Mouse (Mus musculus): Measurements from ENCODE around the gene Rgs6.

The Rgs6 gene

DNA sequence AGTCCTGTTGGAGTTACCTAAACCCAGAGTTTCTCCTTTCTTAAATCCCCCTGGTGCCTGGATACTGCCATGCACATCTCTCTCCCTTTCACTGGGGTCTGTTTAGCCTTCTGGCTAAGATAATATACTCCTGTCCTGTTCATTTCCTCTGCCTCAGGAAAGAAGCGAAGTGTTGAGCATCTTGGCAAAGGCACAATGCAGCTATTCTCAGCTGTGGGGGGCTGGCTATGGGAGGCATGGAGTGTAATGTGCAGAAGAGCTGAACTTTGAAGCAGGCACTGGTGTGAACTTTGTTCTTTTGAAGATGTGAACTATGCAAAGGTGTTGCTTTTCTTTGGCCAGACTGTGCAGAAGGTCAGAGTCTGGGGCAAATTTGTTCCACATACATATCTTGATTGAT is 169.3 kb downstream of the Rgs6 start:
- no peak for DNase-seq (ENCODE audit: low spot score in 2 of 2)

DNA sequence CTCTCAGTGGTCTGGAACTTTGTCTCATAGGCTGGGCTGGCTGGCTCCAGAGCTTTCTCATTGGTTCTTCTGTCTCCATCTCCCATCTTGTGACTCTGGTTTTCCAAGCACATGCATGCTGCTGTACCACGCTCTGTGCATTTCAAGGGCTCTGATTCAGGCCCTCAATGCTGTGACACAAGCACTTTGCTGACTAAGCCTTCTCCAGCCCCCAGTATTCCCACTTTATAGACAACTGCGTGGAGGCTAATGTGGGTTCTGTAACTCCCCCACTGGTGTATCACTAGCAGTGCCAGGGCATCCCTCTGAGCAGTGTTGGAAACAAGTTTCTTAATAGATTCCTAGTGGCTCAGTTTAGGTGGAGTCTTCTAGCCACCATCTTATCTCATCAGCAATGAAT is 174.0 kb downstream of the Rgs6 start:
- DNase-seq (ENCODE audit: low spot score in 2 of 2): no peak

DNA sequence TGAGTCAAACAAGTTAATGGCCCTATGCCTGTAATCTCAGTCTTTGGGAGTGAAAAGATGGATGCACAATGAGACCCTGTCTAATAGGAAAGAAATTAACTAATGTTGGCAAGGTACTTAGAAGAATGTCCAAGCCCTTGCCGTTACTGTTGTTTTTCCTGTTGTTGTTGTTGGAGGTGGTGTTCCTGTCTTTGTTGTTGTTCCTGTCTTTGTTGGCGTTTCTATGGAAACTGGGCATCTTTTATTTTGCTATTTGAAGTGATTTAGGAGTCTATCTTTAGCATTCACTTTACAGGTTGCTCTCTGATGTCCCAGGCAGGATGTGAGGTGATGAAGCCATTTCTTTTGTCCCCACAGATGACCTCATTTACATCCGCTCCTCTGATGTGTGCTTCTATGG is 180.6 kb downstream of the Rgs6 start:
- no peak for DNase-seq (ENCODE audit: low spot score in 2 of 2)

DNA sequence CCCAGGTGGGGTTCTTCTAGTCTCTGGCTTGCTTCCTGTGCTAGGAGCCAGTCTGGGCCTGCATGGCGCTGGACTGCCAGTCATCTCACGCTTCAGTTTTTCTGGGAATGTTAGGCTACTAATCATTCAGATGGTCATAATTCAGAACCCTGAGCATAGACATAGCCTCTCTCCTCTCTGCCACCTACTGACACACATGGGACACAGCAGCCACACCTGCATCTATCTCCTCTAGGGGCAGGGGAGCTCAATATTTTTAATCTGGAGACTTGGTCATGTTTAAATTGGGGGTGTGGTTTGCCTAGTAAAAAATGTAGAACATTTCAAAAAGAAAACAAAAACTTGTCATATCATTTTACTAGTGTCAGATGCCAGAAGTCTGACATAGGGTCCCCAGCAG is 184.1 kb downstream of the Rgs6 start:
- DNase-seq (ENCODE audit: low spot score in 2 of 2): no peak

DNA sequence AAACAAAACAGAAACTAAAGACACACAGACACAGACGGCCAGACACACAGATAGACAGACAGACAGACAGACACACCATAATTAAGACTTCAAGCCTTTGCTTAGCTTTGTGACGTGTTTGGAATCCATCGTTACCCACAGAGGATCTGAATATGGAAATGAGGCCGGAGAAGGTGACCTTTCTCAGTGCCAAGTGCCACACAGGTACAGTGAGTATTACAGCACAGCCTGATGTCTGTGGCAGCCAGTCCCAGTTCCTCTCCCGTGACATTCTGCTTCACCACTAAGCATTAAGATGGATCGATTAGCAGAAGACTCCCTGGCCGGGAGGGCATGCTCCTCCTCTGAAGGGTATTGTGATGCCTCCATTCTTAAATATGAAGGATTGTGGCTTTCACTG is 186.5 kb downstream of the Rgs6 start:
- DNase-seq (ENCODE audit: low spot score in 2 of 2): no peak

DNA sequence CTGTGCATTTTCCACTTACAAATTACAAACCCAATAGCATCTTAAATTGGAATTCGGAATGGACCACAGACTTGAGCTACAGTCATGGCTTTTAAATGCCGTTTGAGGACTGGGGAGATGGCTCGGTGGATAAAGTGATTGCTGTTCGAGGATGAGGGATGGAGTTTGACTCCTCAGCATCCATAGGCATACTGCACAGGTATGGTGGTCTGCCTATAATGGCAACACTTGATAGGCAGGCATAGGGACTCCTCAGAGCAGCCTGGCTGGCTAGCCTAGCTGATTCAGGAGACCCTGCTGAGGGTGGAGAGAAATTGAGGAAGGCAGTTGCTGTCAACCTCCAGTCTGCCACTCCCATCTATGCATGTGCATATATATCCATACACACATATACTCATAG is 188.6 kb downstream of the Rgs6 start:
- no peak for DNase-seq (ENCODE audit: low spot score in 2 of 2)

DNA sequence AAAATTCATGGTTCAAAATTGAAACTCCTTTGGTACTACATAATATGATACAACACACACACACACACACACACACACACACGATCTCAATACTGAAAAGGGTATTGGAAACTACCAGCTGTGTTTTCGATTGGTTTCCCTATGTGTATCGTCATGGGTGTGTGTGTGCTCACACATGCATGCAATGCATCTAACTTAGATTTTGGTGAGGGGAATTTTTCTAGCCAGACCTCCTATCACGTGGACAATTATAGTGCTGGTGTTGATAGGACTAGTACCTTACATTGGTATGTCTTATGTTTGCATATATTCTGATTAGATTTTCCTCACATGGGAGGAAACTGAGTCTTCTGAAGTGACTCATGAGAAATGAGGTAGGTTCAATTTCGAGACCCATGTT is 192.8 kb downstream of the Rgs6 start:
- no peak for DNase-seq (ENCODE audit: low spot score in 2 of 2)

DNA sequence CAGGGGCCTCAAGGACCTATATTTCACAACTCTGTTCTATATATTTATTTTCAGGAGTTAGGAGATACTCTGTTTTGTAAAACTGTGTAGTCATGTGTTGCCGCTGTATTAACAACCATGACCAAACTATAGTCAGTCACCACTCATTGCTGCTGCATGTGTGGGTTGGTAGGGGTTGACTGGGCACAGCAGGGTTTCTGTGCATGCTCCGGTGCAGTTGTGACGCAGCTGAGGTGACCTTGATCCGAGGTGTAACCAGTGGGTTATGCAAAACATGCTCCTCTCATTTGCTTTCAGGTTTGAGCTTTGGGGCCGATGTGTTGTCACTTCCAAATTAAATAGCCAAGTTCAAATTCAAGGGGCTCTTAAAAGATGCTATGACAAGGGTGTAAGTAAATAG is 193.3 kb downstream of the Rgs6 start:
- no peak for DNase-seq (ENCODE audit: low spot score in 2 of 2)

DNA sequence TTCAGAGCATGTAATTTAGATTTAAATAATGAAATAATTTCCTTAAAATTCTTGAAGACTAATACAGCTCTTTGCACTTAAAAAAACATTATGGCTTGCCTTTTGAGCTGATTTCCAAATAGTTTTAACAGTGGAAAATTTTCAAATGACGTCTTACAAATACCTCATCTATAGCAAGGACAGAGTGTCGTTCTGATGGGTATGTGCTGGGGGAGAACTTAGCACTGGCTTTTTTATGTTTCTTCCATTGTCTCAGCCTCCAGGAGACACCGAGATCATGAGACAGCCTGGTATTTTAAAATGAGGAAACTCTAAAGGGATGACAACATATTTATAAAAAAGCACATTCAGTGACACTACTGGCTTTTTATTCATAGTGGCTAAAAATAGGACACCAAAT is 204.0 kb downstream of the Rgs6 start:
- no peak for DNase-seq (ENCODE audit: low spot score in 2 of 2)

DNA sequence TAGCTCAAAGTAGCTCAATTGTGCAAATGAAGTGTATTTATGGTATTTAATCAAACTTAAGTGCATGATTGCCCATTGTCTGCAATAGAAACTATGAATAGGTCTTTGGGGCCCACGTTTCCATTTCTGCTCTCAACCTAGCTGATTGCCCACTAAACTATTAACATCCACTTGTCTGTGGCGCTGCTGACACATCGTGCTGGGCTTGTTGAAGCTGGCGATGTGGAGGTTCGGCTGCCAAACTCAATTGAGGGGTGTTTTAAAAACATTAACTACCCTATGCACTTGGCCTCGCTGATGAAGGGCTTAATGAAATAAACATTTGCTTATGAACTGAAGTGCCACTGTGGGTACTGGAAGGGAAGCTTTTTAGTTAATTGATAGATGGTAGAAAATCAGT is 211.8 kb downstream of the Rgs6 start:
- no peak for DNase-seq (ENCODE audit: low spot score in 2 of 2)

DNA sequence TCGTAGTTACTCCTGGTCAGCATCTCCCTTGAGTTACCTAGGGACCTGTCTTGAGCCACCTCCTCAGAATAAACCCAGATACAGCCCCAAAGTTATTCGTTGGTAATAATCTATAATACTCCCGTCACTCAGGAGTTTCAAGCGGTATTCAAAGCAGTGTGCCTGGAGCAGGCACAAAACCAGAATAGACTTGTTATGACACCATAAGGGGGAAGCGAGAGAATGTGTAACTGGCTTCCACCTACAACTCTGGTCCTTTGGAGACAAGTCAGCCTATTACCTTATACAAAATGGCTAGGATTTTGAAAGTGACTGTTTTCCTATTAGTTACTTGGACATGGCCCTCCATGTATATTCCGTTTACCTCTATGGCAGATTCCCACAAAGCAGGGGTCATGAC is 213.6 kb downstream of the Rgs6 start:
- DNase-seq (ENCODE audit: low spot score in 2 of 2): no peak

DNA sequence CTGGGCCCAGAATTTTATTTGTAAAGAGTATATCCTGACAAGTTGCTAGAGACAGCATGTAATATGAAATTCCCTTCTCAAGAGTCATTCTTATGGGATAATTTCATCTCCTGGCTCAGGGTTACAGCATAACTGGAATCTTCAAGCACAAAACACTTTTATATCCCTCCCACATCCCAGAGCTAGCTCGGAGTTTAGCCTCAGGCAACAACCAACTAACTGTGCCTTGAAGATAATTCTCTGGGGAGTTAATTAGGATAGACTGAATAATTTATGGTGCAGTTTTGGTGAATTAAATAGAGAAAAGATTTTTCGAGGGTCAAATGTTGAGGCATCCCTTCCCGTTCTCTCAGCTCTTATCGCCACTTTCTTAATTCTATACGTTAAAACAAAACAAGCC is 214.6 kb downstream of the Rgs6 start:
- no peak for DNase-seq (ENCODE audit: low spot score in 2 of 2)

DNA sequence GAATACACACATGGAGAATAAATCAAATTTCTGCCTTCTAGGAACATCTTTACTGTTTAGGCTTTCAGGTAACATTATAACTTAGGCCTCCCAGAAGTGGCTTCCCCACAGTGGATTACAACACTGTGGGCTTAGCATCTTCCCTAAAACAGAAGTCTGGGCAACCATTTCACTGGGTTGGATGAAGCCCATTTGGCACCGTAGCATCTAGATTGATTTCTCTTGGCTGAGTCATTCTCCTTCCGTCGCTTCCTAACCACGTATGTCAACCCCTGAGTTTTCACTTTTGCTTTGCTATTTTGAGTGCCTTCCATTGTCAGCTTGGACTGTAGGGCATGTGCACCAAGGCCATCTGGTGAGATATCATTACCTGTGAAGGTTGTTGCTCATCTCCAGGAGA is 217.1 kb downstream of the Rgs6 start:
- no peak for DNase-seq (ENCODE audit: low spot score in 2 of 2)

DNA sequence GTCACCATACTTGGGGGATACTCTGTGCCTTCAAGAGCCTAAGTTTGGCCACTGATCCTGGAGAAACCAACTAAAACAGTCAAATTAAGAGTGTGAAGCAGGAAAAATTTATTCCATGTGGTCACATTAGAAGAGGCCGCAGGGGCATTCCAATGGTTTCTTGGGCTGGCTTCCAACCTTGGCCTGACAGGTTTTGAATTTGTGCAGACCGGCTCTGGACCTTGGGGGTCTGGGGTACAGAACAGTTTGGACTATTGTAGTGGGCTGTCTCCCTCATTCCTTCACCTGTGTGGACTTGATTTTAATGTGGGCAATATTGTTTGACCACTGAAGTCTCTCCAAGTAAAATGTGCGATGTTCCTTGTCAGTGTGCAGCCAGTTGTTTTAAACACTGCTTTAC is 222.5 kb downstream of the Rgs6 start:
- DNase-seq (ENCODE audit: low spot score in 2 of 2): no peak

DNA sequence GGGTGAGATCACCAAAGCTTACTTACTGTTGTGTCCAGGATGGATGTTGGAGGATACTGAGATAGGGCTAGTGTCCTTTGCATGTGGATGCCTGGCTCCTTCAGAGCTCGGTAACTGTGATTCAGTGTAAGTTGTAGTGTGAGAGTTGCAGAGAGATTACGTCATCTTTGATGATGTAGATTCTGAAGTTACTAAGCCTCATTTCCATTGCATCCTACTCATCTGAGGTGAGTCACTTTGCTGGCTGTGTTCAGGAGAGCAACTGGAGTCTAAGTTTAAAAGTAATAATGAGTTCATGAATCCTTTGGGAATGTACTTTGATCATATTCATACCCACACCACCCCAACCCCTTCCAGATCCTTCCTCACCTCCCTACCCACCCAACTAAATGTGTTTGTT is 227.9 kb downstream of the Rgs6 start:
- DNase-seq (ENCODE audit: low spot score in 2 of 2): no peak

DNA sequence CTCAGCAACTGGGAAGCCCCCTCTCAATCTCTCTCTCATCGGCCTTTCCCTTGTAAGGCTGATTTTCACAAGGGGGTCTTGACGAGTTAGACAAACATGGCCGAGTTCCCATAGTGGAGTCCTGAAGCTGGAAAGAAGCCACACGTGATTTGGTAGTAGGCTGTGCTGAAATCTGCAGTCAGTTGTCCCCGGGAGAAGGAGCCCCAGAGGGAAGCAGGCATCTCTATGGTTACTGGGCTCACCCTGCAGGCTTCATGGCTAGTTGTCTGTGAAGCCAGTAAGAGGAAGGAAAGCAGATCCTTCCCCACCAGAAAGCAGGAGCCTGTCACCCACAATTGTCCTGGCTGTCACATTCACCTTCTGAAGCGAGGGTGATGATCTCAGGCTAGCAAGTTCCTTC is 231.2 kb downstream of the Rgs6 start:
- no peak for DNase-seq (ENCODE audit: low spot score in 2 of 2)

DNA sequence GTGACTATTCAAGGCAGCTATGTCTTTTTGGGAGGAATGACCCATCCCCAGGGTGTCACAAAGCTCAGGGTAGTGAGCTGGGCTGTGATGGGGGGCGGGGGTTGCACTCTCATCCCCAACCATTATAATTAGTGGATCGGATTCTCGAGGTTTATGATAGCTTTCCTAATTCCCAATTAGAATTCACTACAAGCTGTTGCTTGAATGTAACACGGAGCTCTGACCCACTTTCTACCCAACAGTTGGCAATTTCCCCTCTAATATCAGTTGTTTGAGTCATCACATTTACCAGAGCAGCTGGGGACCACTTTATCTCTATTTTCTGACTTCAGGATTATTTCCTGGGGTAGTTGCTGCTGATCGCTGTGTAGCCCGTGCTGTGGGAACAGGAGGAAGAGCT is 231.9 kb downstream of the Rgs6 start:
- no peak for DNase-seq (ENCODE audit: low spot score in 2 of 2)

DNA sequence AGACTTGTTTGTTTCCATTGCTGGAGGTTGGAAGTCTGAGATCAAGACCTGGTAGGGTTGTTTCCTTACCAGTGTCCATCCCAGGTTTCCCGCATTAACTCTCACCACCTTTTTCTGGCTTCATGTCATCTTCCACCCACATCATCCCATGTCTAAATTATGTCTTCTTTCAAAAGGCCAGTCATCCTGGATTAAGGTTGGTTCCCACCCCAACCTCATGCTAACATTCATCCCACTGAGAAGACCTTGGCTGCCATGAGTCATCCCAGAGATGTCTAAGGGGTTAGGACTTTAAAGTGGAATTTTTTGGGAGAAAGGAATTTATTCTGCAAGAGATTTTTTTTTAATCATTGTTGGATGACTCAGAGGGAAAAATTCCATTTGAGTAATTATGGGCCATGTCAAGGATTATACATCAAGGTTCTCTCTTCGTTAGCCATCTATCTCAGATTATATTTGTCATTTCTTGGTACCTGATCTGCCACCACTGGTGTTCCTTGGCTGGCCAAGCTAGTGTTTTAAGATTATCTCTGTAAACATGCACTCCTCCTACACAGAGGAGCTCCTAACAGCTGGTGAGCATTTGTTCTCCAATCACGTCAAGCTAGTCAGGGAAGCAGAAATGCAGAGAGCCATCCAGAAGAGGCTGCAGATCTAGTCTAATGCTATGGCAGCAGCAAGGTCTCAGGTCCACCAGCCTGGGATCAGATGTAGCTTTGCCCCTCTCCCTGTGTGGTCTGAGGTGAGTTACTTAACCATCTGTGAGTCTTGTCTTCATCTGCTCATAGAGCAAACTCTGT is 234.9 kb downstream of the Rgs6 start:
- no peak for DNase-seq (ENCODE audit: low spot score in 2 of 2)

DNA sequence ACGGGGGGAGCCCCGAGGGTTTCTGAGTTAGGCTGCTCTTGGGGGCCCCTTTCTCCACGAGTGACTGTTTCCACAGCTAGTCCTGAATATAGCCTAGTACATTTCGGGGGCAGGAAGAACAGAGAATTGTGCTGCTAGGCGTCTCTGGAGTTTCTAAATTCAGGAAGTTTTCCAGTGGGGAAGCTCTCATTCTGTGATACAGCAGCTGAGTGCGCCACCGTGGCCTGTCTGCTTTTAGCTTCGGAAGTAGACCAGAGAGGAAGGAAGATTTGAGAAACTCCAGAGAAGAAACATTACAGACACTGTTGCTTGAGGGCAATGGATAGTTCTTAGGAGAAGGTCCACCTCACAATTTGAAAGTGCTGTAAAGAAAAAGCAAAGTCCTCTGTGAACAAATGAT is 242.2 kb downstream of the Rgs6 start:
- DNase-seq (ENCODE audit: low spot score in 2 of 2): no peak

DNA sequence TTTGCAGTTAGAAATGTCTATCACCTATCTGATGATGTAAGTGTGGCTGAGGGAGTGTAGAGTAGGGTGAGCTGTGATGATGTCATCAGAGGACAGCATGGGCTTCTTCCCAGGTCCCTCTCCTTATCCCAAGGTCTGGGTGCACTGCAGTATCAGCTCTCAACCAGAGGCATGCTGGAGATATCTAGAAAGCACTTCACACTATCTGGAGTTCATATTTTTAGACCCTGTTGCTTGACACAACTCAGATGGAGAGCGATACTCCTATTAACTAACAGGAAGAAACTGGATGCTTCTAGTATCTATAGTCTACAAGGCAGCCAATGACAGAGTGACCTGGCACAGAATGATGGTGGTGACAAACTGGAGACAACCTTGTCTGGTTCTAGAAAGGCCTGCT is 250.5 kb downstream of the Rgs6 start:
- no peak for DNase-seq (ENCODE audit: low spot score in 2 of 2)

DNA sequence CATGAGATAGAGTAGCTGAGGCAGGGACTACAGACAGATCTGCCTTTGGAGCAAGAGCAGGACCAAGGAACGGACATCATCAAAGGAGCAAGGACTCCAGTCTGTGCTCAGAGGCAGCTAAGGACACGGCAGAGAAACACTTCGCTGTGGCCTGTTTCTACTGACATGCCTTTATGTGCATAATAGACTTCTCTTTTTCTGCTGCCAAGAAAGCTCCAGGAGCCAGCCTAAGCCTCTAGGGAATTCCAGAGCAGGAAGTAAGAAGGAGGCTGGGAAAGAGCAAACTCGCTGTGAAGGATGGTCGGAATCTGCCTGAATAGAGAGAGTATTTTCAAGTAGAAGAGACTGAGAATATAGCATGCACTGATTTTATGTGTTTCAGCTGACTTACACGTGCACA is 253.5 kb downstream of the Rgs6 start:
- DNase-seq (ENCODE audit: low spot score in 2 of 2): no peak

DNA sequence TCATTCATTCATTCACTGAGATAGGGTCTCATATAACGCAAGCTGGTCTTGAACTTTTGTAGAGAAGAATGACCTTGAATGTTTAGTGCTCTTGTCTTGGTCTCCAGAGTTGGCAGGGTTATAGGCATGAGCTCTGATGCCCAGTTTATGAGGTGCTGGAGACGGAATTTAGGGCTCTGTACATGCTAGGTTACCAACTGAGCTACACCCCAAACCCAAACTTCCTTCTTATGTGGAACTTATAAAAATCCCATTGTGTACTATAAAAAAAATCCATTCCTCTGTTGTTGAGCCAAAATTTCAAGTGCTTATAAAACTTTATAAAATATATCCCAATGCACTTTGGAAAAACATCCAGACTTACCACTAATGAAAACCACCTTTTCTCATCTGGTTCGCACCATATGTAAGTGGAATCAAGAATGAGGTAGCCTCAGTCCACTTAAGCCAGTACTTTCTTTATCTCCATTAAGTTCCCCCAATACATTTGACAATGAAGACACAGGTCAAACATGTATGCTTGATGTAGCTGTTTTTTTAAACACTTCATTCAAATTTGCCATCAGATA is 260.3 kb downstream of the Rgs6 start:
- no peak for DNase-seq (ENCODE audit: low spot score in 2 of 2)

DNA sequence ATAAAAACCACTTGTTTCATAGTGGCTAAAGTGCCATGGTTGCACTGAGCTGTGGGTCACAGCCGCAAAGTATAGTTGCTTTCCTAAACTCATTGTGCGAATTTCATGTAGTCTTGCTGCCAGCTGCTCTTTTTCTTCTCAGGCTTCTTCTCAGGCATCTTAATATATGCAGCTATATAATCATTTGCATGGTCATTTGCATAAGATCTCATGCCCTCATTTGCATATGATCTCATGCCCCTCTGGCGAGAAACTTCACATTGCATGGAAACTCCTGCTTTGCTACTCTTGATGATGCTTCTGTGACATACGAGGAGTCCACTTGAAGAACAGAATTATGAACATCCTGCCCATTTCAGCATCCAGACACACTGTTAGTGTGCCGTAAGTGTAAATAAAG is 266.8 kb downstream of the Rgs6 start:
- no peak for DNase-seq (ENCODE audit: low spot score in 2 of 2)

Data from spleen, postnatal 36 days (tissue).